8 mouse cellular contexts compared by ENCODE assay signal in the genomic region with DNA sequence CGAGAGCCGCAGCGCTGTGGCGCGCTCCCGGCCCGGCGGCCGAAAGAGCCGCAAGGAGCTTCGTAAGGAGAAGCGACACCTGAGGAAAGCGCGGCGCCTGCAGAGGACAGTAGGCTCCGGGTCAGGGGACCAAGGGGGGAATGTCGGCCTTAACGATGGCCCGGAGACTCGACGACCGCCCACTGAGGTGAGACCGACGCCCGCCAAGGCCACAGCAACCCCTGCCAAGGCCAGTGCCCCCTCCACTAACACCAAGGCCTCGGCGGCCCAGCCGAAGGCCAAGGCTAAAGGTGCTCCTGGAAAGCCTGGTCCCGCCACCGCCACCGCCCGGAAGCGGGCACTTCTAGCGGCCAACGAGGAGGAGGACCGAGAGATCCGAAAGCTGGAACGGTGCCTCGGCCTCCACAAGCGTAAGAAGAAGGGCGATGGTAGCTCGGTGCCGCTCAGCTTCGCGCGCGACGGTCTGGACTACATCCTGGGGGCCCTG. TPM values are rescaled to one million over a fixed set of nuclear protein-coding genes. Genes with fewer than 3 reads are reported as not detected.
DNase-seq lines count a peak whose midpoint lies in the region; ATAC-seq and TF ChIP-seq lines count a peak whose summit lies in the region.

No protein-coding gene starts in this region.

- WGBS in thymus, adult 2 months = under 1% methylated on average over 48 of the region's 48 CpGs
- under 1% methylated on average over 45 of the region's 48 CpGs for WGBS in forebrain, embryonic 14.5 days
- under 1% methylated on average over 48 of the region's 48 CpGs for WGBS in hindbrain, embryonic 13.5 days
- under 1% methylated on average over 48 of the region's 48 CpGs for WGBS in liver, adult 2 months
- WGBS in midbrain, embryonic 14.5 days = under 1% methylated on average over 48 of the region's 48 CpGs

- no peak for TF ChIP-seq CTCF in thymus, adult 2 months (IDR thresholded peaks at IDR 0.05; ENCODE audit: borderline replicate concordance, control insufficient read depth, extremely low read depth, insufficient read depth, low read length, poor library complexity)
- TF ChIP-seq CTCF in liver, adult 2 months (IDR thresholded peaks at IDR 0.05; ENCODE audit: low read depth, low read length) = no peak

- H3K36me3 ChIP-seq in thymus, adult 2 months (ENCODE audit: control insufficient read depth, insufficient read depth, low read length) = peaks cover 7% of the 10 kb centered on the region
- peaks cover 34% of the 10 kb centered on the region for H3K36me3 ChIP-seq in forebrain, embryonic 14.5 days (ENCODE audit: control insufficient read depth, insufficient read depth, low read length)
- H3K36me3 ChIP-seq in hindbrain, embryonic 13.5 days = peaks cover 26% of the 10 kb centered on the region
- H3K36me3 ChIP-seq in liver, adult 2 months (ENCODE audit: control insufficient read depth, insufficient read depth, low read length) = peaks cover 27% of the 10 kb centered on the region
- H3K36me3 ChIP-seq in midbrain, embryonic 14.5 days (ENCODE audit: control insufficient read depth, insufficient read depth, low read length) = peaks cover 33% of the 10 kb centered on the region

- peak overlapping the region; percentile 81 for H3K9ac ChIP-seq in forebrain, embryonic 14.5 days (ENCODE audit: low read length)
- H3K9ac ChIP-seq in hindbrain, embryonic 13.5 days = peak overlapping the region; percentile 90
- peak overlapping the region; percentile 95 for H3K9ac ChIP-seq in liver, adult 2 months (ENCODE audit: low read depth, low read length)
- peak overlapping the region; percentile 81 for H3K9ac ChIP-seq in midbrain, embryonic 14.5 days (replicated peaks; ENCODE audit: low read length)

- no peak overlapping the region for H3K27ac ChIP-seq in thymus, adult 2 months (ENCODE audit: control insufficient read depth, insufficient read depth, low read length)
- peak overlapping the region; percentile 49; the same call in 1 of the 2 replicates for H3K27ac ChIP-seq in forebrain, embryonic 14.5 days (ENCODE audit: low read depth, low read length)
- H3K27ac ChIP-seq in hindbrain, embryonic 13.5 days = peak overlapping the region; percentile 82
- peak overlapping the region; percentile 79 for H3K27ac ChIP-seq in liver, adult 2 months (replicated peaks; ENCODE audit: insufficient read depth, low read depth, low read length)
- H3K27ac ChIP-seq in midbrain, embryonic 14.5 days (replicated peaks; ENCODE audit: low read depth, low read length) = peak overlapping the region; percentile 63; the same call in 1 of the 2 replicates

- peak overlapping the region; percentile 76 for H3K4me3 ChIP-seq in thymus, adult 2 months (ENCODE audit: control insufficient read depth, insufficient read depth, low read length)
- H3K4me3 ChIP-seq in forebrain, embryonic 14.5 days (ENCODE audit: low read depth, low read length) = peak overlapping the region; percentile 92
- peak overlapping the region; percentile 95 for H3K4me3 ChIP-seq in hindbrain, embryonic 13.5 days
- H3K4me3 ChIP-seq in liver, adult 2 months (ENCODE audit: insufficient read depth, low read depth, low read length) = peak overlapping the region; percentile 96
- peak overlapping the region; percentile 92 for H3K4me3 ChIP-seq in midbrain, embryonic 14.5 days (replicated peaks; ENCODE audit: low read depth, low read length)

- TF ChIP-seq POLR2A in thymus, adult 2 months (IDR thresholded peaks at IDR 0.05; ENCODE audit: control insufficient read depth, extremely low read depth, insufficient read depth, low read length, poor library complexity) = no peak
- no peak for TF ChIP-seq POLR2A in liver, adult 2 months (IDR thresholded peaks at IDR 0.05; ENCODE audit: extremely low read depth, insufficient read depth, low read length)

- no peaks in the 10 kb centered on the region for H3K27me3 ChIP-seq in thymus, adult 2 months (ENCODE audit: control insufficient read depth, insufficient read depth, low read length)
- H3K27me3 ChIP-seq in forebrain, embryonic 14.5 days (replicated peaks; ENCODE audit: control insufficient read depth, insufficient read depth, low read length) = 0 out of 2 replicates have a peak, but pooled peaks cover 8% of the 10 kb centered on the region
- peaks cover 30% of the 10 kb centered on the region for H3K27me3 ChIP-seq in hindbrain, embryonic 13.5 days
- H3K27me3 ChIP-seq in liver, adult 2 months (ENCODE audit: control insufficient read depth, insufficient read depth, low read length) = no peaks in the 10 kb centered on the region
- H3K27me3 ChIP-seq in midbrain, embryonic 14.5 days (ENCODE audit: control insufficient read depth, insufficient read depth, low read length) = no peaks in the 10 kb centered on the region

- H3K4me1 ChIP-seq in thymus, adult 2 months (replicated peaks; ENCODE audit: control insufficient read depth, insufficient read depth, low read length) = peaks cover 11% of the 10 kb centered on the region
- peaks cover 14% of the 10 kb centered on the region for H3K4me1 ChIP-seq in forebrain, embryonic 14.5 days (ENCODE audit: control insufficient read depth, insufficient read depth, low read length)
- H3K4me1 ChIP-seq in hindbrain, embryonic 13.5 days (replicated peaks) = peaks cover 31% of the 10 kb centered on the region
- H3K4me1 ChIP-seq in liver, adult 2 months (ENCODE audit: control insufficient read depth, insufficient read depth, low read length) = peaks cover 9% of the 10 kb centered on the region; the same call in 1 of the 2 replicates
- H3K4me1 ChIP-seq in midbrain, embryonic 14.5 days (ENCODE audit: control insufficient read depth, insufficient read depth, low read length) = peaks cover 18% of the 10 kb centered on the region

- peak overlapping the region; percentile 97 for H3K4me2 ChIP-seq in forebrain, embryonic 14.5 days (ENCODE audit: low read length)
- peak overlapping the region; percentile 99 for H3K4me2 ChIP-seq in hindbrain, embryonic 13.5 days
- peak overlapping the region; percentile 97 for H3K4me2 ChIP-seq in midbrain, embryonic 14.5 days (ENCODE audit: low read length)

- ATAC-seq in forebrain, embryonic 14.5 days = peak; percentile 56
- ATAC-seq in hindbrain, embryonic 13.5 days (ENCODE audit: low FRiP score) = peak; percentile 80
- ATAC-seq in midbrain, embryonic 14.5 days (ENCODE audit: low FRiP score, low TSS enrichment) = peak; percentile 66

- peaks cover 9% of the 10 kb centered on the region; the same call in 1 of the 2 replicates for H3K79me2 ChIP-seq in liver, adult 2 months (ENCODE audit: control insufficient read depth, insufficient read depth, low read length)

- DNase-seq in thymus, adult 2 months = no peak
- DNase-seq in thymus, adult 18-20 months = no peak
- peak; percentile 82 for DNase-seq in adrenal gland, postnatal 14 days
- no peak for DNase-seq in forebrain, embryonic 14.5 days (ENCODE audit: low spot score)
- DNase-seq in liver, adult 2 months (ENCODE audit: extremely low read depth, low read depth, low spot score) = peak; percentile 47
- no peak for DNase-seq in midbrain, embryonic 14.5 days
- no peak for DNase-seq in yolk sac, embryonic 10.5 days (ENCODE audit: low spot score)

- no peaks in the 10 kb centered on the region for H3K9me3 ChIP-seq in forebrain, embryonic 14.5 days (replicated peaks; ENCODE audit: control insufficient read depth, low read length)
- H3K9me3 ChIP-seq in hindbrain, embryonic 13.5 days = no peaks in the 10 kb centered on the region
- no peaks in the 10 kb centered on the region for H3K9me3 ChIP-seq in midbrain, embryonic 14.5 days (ENCODE audit: control insufficient read depth, low read length)

RNA-seq across cellular contexts. Expression of gene Nom1, which starts 0.5 kb away (rescaled TPM):
- 7.5 and 7.8 TPM in 2 replicates for polyA plus RNA-seq in thymus, adult 2 months (2012; rRNA removed)
- total RNA-seq in adrenal gland, postnatal 14 days (2021) = 27.7 and 32.4 TPM in 2 replicates
- polyA plus RNA-seq in forebrain, embryonic 14.5 days (2014; fragmentation: Nextera tagmentation; extraction: Ambion mirVana) = 17.3 and 19.1 TPM in 2 replicates
- 21.7 and 22.2 TPM in 2 replicates for polyA plus RNA-seq in hindbrain, embryonic 13.5 days (2015; fragmentation: Nextera tagmentation; extraction: Ambion mirVana)
- 7.7 and 10.9 TPM in 2 replicates for total RNA-seq in liver, adult 2 months (2014; rRNA removed)
- 4.0 and 4.7 TPM in 2 replicates for polyA plus RNA-seq in liver, adult 2 months (2012; rRNA removed)
- polyA plus RNA-seq in midbrain, embryonic 14.5 days (2014; fragmentation: Nextera tagmentation; extraction: Ambion mirVana) = 8.8 and 14.8 TPM in 2 replicates

RNA-seq across cellular contexts. Expression of gene Mnx1, which starts 43.4 kb away (rescaled TPM):
- polyA plus RNA-seq in thymus, adult 2 months (2012; rRNA removed) = 0.08 TPM in 1 of 2 replicates, not detected in the other
- total RNA-seq in adrenal gland, postnatal 14 days (2021) = not detected in 2 replicates
- polyA plus RNA-seq in forebrain, embryonic 14.5 days (2014; fragmentation: Nextera tagmentation; extraction: Ambion mirVana) = not detected in 2 replicates
- 0.31 and 0.48 TPM in 2 replicates for polyA plus RNA-seq in hindbrain, embryonic 13.5 days (2015; fragmentation: Nextera tagmentation; extraction: Ambion mirVana)
- total RNA-seq in liver, adult 2 months (2014; rRNA removed) = not detected in 2 replicates
- polyA plus RNA-seq in liver, adult 2 months (2012; rRNA removed) = not detected in 2 replicates
- polyA plus RNA-seq in midbrain, embryonic 14.5 days (2014; fragmentation: Nextera tagmentation; extraction: Ambion mirVana) = not detected in 2 replicates

RNA-seq across cellular contexts. Expression of gene Lmbr1, which starts 56.7 kb away (rescaled TPM):
- 1.5 and 1.9 TPM in 2 replicates for polyA plus RNA-seq in thymus, adult 2 months (2012; rRNA removed)
- total RNA-seq in adrenal gland, postnatal 14 days (2021) = 13.2 and 13.3 TPM in 2 replicates
- polyA plus RNA-seq in forebrain, embryonic 14.5 days (2014; fragmentation: Nextera tagmentation; extraction: Ambion mirVana) = 25.4 and 31.7 TPM in 2 replicates
- polyA plus RNA-seq in hindbrain, embryonic 13.5 days (2015; fragmentation: Nextera tagmentation; extraction: Ambion mirVana) = 30.7 and 30.9 TPM in 2 replicates
- 3.6 and 4.2 TPM in 2 replicates for total RNA-seq in liver, adult 2 months (2014; rRNA removed)
- polyA plus RNA-seq in liver, adult 2 months (2012; rRNA removed) = 1.3 and 1.5 TPM in 2 replicates
- polyA plus RNA-seq in midbrain, embryonic 14.5 days (2014; fragmentation: Nextera tagmentation; extraction: Ambion mirVana) = 36.2 and 42.4 TPM in 2 replicates

Comparison
In these comparisons a context has a peak if more than half of its experiments do, and no peak if none do; other contexts are left out.
1. DNase-seq: peak in adrenal gland, postnatal 14 days (single experiment) and liver, adult 2 months (single experiment); none in thymus, adult 2 months (single experiment), thymus, adult 18-20 months (0 of 2), forebrain, embryonic 14.5 days (single experiment), midbrain, embryonic 14.5 days (single experiment) and yolk sac, embryonic 10.5 days (single experiment).
2. Peak in every context shown above with its lines, with median percentiles within 50 percentile points of each other: H3K4me3 ChIP-seq, ATAC-seq, H3K4me2 ChIP-seq and H3K9ac ChIP-seq.